Mouse (Mus musculus): Measurements from ENCODE around the gene Scarb2.
"Not testable (repeated sequence)": the region's sequence is repeated elsewhere in the genome, so short reads cannot be mapped to it uniquely, and the experiment has no call there.

Gene Scarb2

DNA sequence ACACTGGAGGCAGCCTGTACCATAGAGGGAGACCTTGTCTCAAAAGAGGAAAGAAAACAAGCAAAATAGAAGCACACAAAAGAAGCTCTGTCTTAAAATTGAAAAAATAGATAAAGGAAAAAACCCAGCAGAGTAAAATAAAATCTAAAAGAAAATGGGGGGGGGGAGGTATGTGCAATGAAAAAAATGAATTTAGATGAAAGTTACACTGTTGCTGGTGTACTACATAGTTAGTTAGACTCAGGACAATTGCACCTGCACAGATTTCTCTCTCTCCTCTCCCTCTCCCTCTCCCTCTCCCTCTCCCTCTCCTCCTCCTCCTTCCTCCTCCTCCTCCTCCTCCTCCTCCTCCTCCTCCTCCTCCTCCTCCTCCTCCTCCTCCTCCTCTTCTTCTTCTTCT, at the start of gene Scarb2:
Gene Scarb2 (minus strand): TSS at position 101 of the 400 bp plus-strand sequence.
- no peak for DNase-seq

DNA sequence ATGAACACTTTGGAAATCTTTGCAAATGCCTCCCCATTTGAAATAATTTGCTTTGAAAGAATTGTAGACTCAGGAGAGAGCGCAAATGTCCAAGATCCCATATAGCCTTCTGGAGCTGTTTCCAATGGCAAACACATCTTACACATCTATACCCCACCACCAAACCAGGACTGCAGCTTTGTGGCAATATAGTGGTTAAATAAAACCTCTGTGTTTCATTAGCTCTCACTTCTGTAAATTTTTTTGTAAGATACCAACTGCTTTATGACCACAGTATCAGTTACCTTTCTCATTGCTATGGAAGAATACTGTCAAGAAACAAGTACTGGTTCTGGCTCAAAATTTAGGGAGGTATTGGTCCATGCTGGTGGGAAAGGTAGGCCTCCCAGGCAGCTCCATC, 49.3 kb upstream of the Scarb2 start:
- DNase-seq, result no peak

DNA sequence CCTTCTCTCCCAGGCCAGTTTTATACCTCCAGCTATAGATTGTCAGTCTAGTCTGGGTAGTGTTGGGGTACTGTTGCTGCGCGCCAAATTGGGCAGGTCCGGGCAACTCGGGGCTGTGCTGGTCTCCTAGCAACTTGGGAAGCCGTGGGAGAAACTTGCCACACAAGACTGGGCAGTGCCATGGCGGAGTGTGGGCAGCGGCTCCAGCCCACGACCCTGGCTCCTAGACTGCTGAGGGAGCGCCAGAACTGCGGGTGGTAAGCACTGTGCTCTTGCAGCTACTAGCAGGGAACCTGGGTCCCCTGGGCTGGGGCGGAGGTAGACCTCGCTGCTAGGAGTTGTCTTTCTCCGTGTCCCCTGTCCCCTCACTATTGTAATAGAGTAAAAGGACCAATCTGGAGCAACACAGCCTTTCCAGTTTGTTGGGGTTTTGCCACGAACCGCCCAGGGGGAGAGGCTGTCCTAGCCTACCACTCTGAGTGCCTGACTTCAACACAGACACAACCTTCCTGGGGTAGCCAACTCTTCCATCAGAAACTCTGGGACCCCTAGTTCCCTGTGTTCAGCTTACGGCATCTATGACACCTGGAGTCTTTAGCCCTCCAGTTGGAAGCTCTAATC, 48.4 kb upstream of the Scarb2 start, which contains the start of gene Fam47e:
Gene Fam47e (plus strand): TSS at position 179 of the 621 bp plus-strand sequence.
- peak in 1 of 2 experiments; percentile 5 for DNase-seq

DNA sequence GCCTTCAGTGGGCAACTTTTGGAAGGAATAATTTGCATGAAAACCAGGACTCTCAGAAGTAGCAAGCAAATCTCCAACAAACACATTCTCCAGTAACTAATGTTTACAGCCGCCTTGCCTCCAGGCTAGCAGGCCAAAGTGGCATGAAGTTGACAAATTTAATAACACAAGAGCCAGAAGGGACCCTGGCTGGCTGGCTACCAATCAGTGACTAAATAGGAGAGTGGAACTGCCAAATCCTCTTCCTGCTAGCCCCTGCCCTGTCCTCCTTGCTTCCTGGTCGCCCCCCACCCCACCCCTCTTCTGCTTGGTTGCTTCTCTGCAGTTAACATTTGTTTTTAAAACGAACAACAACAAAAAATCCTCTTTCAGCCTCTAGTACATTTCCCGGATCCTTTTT, 47.8 kb upstream of the Scarb2 start:
- no peak for DNase-seq

DNA sequence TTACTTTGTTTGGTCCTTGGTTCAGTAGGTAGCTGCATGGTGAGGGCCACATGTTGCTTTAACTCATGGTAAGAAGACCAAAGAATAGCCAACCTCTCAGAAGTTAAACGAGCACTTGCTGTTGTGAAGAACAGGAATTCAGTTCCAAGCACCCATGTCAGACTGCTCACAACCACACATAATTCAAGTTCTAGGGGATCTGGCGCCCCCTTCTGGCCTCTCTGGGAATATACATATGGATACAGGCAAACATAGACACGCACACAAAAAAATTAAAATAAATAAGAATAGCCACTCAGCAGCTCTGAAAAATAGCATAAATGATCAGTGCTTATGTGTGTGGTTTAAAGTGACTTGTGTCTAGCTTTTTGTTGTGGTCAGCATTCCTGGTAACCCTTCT, 47.3 kb upstream of the Scarb2 start:
- DNase-seq, result peak in 1 of 2 experiments; percentile 15

DNA sequence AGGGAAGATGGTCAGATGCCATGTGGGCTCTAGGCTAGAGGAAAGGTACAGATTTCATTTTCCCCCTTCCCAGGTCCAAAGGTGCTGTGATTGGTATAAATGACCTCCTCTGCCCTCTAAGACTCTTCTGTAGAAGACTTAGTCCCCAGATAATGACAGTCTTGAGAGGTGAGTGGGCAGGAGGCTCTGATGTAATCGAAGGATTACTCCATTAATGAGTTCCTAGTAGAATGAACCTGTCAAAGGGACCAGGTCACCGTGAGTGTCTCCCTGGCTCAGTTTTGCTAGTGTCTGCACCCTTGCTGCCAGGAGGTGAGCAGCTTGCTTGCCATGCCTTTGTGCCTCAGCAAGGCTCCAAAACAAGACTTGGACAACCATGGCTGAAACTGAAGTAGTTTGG, 46.0 kb upstream of the Scarb2 start:
- DNase-seq, result no peak

DNA sequence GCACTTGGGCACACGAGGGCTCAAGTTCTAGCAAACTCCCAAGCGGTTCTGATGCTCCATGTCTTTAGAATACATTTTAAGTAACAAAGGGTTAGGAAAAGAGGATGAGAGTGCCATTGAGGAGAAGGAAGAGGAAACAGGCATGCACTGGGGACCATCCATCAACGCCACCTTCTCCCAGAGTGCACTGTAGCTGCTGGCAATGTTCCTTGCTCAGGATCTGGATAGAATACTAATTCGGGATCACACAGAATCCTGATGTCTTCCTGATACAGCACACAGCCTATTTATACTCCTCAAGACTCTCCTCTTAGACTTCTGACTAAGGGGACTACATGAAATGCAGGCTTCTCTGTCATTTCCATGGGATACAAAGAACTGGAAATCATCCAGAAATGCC, 33.1 kb upstream of the Scarb2 start:
- DNase-seq, result no peak

DNA sequence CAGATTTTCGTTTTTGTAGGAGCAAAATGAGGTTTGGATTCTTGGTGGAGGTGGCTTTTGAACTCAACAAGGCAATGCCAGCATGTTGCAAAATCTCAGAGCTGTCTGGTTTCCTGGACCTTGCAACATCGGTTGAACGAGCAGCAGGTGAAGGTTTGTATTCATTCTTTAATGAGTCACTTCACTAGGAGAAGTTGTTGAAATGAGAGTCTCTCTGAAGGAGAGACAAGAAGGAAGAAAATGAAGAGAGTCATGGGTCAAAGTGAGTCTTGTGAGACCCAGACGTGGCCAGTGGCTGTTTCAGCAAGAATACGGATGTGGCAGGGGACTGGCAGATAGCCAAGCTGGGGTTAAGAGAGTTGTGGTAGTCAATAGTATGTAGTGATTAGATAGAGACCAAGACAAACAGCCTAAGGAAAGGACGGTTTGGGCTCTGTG, 18.2 kb upstream of the Scarb2 start:
- no peak for DNase-seq

DNA sequence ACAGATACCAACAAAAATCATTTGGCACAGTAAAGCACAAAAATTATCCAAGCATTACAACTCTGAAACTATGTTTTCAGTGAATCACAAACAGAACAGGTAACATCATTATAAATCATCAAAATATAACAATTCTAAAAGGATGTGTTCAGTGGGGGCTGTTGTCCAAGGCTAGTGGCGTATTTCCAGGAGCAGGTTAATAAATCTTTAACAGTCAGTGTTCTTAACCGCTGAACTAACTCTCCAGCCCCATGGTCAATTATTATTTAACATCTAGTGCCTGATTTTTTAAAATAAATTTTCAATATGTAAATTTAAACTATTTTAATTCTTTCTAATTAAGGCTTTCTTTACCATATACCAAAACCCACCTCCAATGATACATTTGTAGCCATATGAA, 14.5 kb upstream of the Scarb2 start:
- DNase-seq, result not testable (repeated sequence)

DNA sequence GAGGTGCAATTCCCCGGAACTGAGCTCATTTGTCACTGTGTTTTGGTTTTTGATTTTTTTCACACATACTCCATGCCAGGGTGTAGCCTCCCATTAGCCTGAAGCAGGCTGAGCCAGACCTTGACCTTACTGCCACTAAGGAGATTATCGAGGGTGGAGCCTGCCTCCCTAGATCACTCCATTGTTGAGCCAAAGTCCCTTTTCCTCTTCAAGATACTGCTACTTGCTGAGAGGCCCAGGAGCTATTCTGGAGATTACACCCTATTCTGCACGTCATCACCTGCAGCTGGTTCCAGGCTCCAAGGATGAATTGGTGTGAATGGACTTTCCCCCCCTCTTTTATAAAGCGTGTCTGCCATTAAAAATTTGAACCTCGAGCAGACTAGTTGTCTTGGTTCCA, 5.4 kb upstream of the Scarb2 start:
- no peak for DNase-seq

DNA sequence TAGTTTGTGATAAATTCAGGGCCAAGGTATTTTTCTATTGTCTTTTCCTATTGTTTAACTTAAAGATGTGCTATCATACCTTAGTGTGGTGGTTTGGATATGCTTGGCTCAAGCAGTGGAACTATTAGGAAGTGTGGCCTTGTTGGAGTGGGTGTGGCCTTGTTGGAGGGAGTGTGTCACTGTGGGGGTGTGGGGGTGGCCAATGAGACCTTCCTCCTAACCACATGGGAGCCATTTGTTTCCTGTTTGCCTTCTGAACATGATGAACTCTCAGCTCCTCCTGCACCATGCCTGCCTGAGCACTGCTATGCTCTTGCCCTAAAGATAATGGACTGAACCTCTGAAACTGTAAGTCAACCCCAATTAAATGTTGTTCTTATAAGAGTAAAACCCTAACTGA, 4.6 kb upstream of the Scarb2 start:
- DNase-seq, result no peak

DNA sequence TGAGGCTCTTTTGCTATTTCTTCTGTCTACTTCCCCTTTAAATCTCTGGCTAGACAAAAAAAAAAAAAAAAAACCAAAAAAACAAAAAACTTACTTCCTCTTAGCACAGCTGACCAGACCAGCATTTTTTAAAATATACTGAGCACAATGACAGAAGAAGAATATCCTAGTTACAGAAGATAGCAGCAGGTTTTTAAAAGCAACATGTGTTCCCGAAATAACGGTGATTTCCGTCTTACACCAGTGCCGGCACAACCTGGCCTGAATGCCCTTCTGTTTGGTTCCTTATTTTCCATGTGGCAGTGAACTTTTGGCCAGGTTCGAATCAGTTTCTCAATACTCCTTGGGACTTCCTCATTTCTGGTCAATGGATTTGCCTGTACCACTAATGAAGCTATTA, 2.2 kb upstream of the Scarb2 start:
- no peak for DNase-seq

DNA sequence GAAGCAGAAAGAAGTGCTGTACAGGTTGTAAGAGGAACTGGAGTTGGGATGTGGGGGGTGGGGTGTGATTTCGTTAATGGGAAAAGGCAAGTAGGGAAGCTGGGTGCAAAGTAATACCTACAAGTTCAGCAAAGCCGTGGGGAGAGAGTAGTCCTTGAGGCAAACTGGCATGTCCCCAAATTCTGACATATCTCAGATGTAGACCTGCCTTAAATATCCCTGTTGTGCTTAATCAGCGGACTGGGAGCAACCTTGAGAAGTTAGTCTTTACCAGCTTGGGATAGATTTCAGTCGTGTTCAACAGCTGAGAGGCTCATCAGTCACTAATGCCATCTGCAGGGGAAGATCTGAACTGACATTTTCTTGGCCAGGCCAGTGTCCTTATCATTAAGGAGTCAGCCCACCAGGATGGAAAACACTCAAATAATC, 318 bp downstream of the Scarb2 start:
- DNase-seq, result peak; percentile 40 to 42

DNA sequence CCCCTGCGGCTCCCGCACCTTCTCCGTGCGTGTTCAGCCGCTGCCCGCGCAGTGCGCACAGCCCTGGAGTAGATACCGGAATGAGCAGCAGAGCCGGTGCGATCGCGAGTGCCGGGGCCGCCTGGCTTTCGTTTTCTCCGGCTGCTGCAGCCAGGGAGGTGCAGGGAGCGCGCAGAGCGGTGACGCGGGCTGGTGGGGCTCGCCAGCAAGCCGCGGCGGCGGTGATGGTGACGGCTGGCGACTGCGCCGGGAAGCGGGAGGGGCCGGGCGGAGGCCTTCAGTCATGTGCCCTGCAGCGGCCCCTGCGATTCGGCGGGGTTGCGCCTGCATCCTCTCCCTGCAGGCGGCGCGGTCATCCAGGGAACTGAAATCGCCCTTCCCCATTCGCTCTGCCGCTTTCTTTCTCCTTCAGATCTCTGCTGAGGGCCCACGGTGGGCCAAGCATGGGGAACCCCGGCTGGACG, 1.2 kb downstream of the Scarb2 start:
- DNase-seq, result peak; percentile 97 to 98

DNA sequence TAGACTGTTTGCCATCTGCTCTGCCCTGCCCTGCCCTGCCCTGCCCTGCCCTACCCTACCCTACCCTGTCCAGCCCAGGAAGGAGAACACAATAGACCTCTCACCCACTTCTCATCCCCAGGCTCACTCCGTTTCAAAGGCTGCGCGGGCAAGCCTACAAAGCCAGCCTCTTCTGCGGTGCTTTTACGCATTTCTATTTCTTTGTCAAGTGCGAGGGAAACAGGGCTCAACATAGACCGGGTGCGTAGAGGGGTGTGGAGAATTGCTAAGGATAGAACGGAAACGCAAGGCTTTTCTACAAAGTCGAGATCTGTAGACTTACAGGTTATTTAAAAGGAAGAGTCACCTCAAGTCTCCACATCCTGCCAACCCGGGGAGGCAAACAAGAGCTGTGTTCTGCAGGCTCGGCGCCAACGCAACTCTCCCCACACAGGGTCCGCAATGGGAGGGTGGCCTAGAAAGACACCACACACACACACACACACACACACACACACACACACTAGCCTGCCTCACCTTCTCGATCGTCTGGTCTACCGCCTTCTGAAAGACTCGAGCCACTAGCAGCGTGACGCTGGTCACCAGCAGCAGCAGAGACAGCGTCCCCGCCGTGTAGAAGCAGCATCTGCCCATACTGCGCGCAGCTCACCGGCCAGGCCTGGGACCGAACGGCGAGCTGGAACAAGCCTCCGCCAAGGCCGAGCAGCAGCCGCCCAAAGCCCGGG, 1.8 kb downstream of the Scarb2 start:
- peak in 1 of 2 experiments; percentile 50 for DNase-seq

DNA sequence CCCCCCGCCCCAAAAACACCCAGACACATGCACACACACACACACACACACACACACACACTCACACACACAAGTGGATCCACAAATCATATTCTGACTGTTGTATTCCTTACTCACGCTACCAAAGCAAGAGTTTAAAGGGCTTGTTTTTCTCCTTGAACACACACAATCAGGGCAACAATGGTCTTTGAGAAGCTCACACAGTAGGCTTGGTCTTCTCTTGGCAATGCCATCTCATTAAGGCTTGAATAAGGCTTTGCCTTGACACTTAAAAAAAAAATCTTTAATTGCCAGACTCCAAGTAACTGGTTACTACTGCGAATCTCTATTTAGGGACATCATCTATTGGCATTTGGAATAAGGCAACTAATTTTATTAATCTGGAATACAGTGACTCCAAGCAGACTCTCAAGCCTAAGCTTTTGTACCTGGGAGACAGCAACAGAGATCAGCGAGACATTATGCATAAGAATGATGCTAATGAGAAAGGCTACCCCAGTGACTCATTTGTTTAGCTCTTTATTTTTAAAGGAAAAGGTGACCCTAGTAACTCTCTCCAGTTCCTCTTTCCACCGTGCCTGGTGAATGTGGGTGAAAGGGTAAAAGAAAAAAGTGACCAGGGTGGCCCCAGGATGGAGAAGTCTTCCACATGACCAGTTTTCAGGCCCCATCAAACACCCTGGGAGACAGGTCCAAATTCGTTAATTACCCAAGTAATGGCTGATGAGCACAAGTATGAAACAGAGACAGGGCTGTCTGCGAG, 2.6 kb downstream of the Scarb2 start:
- DNase-seq, result no peak

DNA sequence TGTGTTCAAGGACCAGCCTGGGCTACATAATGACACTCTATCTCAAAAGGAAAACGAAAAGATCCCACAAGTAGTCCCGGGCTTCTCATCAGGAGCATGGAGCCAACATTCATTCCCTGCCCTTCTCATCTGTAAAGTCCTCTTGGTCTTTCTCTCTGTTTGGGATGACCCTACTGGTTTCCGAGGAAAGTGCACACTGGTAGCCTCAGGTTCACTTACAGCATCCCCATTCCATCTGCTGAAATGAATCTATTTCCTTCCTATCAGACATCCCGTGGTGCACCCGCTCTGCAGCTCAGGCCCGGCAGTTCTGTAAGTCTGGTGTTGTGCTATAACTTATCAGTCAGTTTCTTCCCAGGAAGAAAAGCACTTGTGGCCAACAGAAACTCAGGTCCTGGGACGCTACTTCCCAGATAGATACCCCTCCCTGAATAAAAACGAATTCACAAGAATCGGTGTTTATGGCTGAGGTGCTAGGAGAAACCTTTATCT, 3.2 kb downstream of the Scarb2 start:
- no peak for DNase-seq

DNA sequence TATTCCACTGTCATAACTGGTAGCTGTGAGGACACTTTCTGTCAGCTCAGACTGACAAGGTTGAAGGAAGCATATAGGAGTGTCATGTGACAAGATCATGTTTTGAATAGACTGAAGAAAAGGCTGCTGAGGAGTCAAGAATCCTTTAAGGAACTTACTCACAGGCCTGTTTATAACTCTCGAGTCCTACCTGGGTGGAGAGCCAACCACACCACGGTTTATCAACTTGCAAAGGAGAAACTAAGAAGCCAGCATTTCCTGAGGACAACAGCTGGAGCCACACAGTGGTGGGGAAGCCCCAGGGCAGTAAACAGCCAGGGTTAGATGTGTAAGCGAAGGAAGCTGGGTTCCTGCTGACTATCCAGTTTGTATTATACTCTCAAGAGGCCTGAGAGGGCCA, 7.3 kb downstream of the Scarb2 start:
- no peak for DNase-seq

DNA sequence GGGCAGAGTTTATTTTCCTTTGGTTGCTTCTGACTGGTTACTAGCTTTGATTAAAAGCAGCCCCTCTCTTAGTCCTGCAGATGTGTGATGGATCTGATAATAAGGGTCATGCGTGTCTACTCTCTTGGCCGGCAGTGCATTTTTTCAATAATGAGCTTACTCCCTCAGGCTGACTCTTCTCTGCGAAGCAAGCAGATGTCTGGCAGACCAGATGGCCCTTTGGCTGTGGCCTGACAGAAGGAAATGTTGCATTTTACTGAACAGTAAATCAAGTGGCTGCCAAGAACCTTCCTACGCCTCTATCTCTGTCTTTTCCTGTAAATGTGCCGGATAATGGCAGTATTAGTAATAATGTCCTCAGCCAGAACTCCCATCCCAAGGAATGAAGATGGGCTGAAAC, 8.0 kb downstream of the Scarb2 start:
- DNase-seq, result peak; percentile 66 to 75

DNA sequence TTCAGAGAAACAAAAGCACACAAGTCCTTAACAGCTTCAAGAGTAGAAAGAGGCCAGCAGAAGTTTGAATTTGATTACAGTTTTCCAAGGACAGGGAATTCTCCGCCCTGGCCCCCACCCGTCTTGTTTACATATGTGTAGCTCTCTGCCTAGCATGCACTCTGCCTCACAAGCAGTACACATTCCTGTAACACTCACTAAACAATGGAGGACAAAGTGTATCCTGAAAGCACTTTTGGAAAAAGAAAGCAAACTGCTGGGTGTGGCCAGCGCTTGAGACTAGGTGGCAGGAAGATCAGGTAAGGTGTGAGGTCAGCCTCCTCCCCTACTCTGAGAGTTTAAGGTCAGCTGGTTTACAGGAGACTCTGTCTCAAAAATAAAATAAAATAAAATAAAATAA, 8.4 kb downstream of the Scarb2 start:
- DNase-seq, result no peak

DNA sequence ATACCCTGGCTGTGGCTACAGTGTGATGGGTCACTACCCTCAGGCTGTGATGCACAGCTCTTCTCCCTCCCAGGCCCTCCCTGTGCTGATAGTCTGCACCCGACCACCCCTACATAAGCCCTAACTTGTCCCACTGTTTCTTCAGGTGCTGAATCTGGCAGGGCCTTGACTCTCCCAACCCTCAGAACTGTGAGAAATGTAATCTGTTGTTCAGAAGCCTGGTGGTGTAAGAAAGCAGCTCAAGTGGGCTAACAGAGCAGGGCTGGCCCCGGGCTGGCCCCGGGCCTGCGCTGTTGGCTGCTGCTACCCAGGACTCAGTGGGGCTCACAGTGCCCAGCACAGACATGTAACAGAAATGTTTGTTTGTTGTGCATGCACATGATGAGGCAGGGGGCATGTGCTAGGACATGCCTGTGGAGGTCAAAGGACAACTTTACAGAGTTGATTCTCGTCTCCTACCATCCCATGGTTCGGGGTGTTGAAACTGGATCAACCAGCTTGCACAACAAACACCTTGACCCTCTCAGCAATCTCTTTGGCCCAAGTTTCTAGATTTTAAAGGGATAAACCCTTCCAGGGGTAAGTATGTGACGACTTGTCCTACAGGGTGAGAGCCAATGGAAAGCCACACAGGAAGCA, 10.7 kb downstream of the Scarb2 start:
- no peak for DNase-seq

DNA sequence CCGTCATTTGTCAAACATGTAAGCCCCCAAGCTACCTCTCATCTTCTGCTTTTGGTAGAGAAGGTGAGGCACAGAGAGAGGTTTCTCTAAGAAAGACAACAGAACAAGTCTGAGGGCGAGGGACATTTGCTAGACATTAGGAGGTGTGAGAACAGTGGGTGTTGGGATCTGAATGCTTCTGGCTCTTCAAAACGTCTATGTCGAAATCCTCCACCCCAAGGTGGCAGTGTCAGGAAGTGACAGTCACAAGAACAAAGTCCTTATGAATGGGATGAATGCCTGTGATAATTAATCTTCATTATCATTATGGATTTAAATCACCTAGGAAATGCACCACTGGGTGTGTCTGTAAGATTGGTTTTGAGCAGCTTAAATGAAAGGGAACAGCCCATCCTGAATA, 11.3 kb downstream of the Scarb2 start:
- DNase-seq, result no peak

DNA sequence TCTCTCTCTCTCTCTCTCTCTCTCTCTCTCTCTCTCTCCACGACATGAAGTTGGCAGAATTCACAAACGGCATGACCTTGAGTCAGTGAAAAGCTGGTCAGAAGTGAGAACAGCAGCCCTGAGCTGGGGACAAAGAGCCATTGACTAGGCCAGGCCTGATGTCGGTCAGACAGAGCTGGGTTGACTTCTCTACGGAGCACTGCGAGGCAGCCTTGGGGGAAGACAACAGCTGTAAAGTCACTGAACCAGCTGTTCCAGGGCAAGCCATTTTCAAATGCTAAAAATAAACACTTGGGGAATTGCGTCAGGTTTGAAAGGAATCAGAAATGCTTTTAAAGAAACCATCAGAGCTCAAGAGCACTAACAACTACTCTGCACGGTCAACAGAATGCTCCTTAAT, 13.2 kb downstream of the Scarb2 start:
- DNase-seq, result no peak
